Mouse (Mus musculus) E14TG2a.4 (cell line): ENCODE results near the gene Dnah2.

Source experiments
- H3K27me3 ChIP-seq: 2 replicates; pipeline ENCODE4 v1.6.1; 2014; ENCODE audit warnings: low read length, control low read depth; ENCODE audit not compliant: insufficient read depth
- H3K36me3 ChIP-seq: 2 replicates; pipeline ENCODE4 v1.6.1; 2014; ENCODE audit warnings: low read length, control low read depth; ENCODE audit not compliant: insufficient read depth
- H3K4me1 ChIP-seq: replicated peaks from 2 replicates; pipeline ENCODE4 v1.6.1; 2014; ENCODE audit warnings: low read depth, low read length, control low read depth
- H3K4me3 ChIP-seq: replicated peaks from 2 replicates; pipeline ENCODE4 v1.5.1; 2014; ENCODE audit warnings: mild to moderate bottlenecking, low read length
- H3K9me3 ChIP-seq: 2 replicates; pipeline ENCODE4 v1.6.1; 2014; ENCODE audit warnings: low read length, control low read depth
- CTCF ChIP-seq: conservative IDR thresholded peaks from 2 replicates; pipeline ENCODE4 v1.5.1; 2014; ENCODE audit warnings: low read length
- NANOG ChIP-seq: IDR thresholded peaks from 2 replicates; pipeline ENCODE4 v1.6.1; 2014; ENCODE audit warnings: borderline replicate concordance, low read length, mixed read lengths
- POU5F1 ChIP-seq: IDR thresholded peaks from 2 replicates; pipeline ENCODE4 v1.6.1; 2014; ENCODE audit warnings: low read length, borderline replicate concordance

Dnah2 gene

GRCm38 (mm10) chr11:69373223-69373965, 175.5 kb downstream of the Dnah2 start:
- no peak for TF ChIP-seq POU5F1
- TF ChIP-seq CTCF: no peak
- no peak for TF ChIP-seq NANOG
- Histone ChIP-seq H3K4me3 (peak overlapping the region; percentile 32; the same call in 1 of the 2 replicates), H3K36me3 (no peaks in the 10 kb centered on the region), H3K27me3 (peaks cover 32% of the 10 kb centered on the region), H3K9me3 (no peaks in the 10 kb centered on the region), H3K4me1 (peaks cover 31% of the 10 kb centered on the region)

- peaks cover 37% of the 10 kb centered on the region for H3K4me1 ChIP-seq
- TF ChIP-seq NANOG (no peak), POU5F1 (no peak), CTCF (peak; percentile 71)
- H3K27me3 ChIP-seq: peaks cover 38% of the 10 kb centered on the region
- H3K9me3 ChIP-seq: no peaks in the 10 kb centered on the region
- H3K4me3 ChIP-seq: no peak overlapping the region
- H3K36me3 ChIP-seq: no peaks in the 10 kb centered on the region
These were observed 176.1 kb downstream of the Dnah2 start for GRCm38 (mm10) chr11:69372780-69373170.

GRCm38 (mm10) chr11:69372056-69372779, 176.7 kb downstream of the Dnah2 start:
- Histone ChIP-seq H3K9me3 (no peaks in the 10 kb centered on the region), H3K4me3 (0 out of 2 replicates have a peak overlapping the region, but pooled peaks have one; percentile 3), H3K36me3 (no peaks in the 10 kb centered on the region), H3K27me3 (peaks cover 43% of the 10 kb centered on the region), H3K4me1 (peaks cover 42% of the 10 kb centered on the region)
- no peak for TF ChIP-seq NANOG
- TF ChIP-seq POU5F1: no peak
- TF ChIP-seq CTCF: no peak

GRCm38 (mm10) chr11:69371601-69372000, 177.3 kb downstream of the Dnah2 start:
- Histone ChIP-seq H3K9me3 (no peaks in the 10 kb centered on the region), H3K4me3 (no peak overlapping the region), H3K4me1 (peaks cover 48% of the 10 kb centered on the region), H3K27me3 (peaks cover 49% of the 10 kb centered on the region), H3K36me3 (no peaks in the 10 kb centered on the region)
- TF ChIP-seq POU5F1 (no peak), NANOG (no peak), CTCF (no peak)

- Histone ChIP-seq H3K4me1 (peaks cover 56% of the 10 kb centered on the region), H3K9me3 (no peaks in the 10 kb centered on the region), H3K4me3 (no peak overlapping the region; the same call in 1 of the 2 replicates), H3K36me3 (no peaks in the 10 kb centered on the region), H3K27me3 (peaks cover 55% of the 10 kb centered on the region)
- TF ChIP-seq NANOG: no peak
- no peak for TF ChIP-seq CTCF
- TF ChIP-seq POU5F1: no peak
These were observed 178.1 kb downstream of the Dnah2 start for GRCm38 (mm10) chr11:69370817-69371215.
